Mouse (Mus musculus): Measurements from ENCODE around the gene Rgs3.

Gene Rgs3

DNA sequence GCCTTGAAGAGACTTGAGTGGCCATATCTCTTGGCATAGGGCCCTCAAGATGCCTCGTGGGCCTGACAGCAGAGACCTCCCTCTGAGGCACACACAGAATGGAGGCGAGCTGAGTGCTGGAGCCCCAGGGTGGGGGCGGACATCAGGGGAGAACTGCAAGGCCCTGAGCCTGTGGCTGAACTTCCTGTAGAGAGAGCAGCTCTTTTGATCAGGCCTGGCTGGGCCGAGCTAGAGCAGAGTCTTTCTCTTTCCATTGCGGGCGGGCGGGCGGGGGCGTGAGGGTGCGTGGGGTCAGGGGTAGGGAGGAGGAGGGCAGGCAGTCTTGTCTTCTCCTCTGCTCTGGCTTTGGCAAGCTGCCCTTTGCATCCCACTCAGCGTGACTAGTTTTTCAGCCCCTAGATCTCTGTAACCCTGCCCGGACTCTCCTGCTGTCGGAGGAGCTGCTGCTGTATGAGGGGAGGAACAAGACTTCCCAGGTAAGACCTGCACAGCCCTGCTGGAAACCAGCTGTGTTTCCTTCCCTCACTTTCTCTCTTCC, 74.5 kb downstream of the Rgs3 start:
- peak; percentile 60 for DNase-seq

DNA sequence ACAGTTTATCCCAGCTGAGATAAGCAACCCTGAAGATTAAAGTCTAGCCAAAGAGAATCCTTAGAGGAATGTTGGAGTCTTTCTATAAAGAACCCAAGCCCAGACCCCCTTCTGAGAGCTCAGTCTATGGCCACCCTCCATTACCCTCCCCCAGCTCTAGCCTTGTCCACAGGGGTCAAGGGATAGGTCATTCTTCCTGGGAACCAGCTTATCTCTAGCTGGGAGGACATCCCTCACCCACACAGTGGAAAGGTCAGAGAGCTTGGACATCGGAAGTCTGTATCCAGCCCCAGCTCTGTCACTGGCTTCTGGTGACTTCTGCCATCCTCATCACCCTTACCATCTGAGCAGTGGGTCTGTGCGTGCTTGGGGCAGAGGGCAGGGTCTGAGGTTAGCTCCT, 75.2 kb downstream of the Rgs3 start:
- DNase-seq, result no peak

DNA sequence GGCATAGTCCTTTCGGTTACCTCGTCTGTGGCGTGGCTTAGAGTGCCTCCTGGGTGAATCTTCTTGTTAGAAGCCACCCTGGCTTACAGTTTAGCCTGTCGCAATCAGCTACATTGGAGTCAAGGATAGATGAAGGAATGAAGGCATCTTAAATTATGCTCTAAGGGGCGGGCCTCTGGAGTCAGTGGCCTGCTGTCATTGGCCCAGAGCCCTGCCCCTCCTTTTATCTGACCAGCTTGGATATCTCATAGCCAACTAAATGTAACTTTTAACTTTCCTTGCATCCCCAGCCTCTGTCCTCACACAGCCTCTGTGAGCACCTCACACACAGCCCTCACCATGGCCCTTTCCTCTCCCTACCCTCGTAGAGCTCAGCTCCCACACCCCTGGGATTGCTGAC, 76.4 kb downstream of the Rgs3 start:
- DNase-seq, result no peak

DNA sequence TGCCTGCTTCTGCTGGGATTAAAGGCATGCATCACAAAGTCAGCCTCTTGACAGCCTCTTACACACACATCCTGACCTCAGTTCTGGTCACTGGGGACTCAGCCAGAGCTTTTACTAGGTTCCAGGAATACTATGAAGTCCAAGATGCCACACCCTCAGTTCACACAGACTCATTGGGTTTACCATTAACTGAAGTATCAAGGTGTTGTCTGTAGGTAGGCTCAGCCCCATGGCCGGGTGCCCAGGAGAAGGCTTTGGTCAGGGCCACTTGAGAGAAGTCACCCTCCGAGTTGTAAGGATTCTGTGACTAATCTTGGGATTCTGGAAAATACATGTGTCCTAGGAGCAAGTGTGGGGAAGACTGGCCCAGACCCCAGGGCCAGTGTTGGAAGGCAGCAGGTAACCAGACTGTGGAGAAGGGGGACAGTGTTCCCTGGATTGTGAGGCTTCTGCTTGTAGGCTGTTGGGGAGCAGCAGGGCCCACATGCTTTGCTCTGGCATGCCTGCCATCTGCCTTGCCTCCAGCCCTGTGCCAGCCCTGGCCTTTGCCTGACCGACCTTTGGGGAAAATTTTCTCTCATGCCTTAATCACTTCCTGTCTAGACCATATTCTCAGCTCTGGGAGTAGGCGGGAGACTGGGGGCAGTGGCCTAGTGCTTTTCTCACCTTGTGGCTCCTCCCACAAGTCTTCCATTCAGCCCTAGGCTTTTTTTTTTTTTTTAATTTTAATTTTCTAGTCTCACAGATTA, 78.4 kb downstream of the Rgs3 start:
- no peak for DNase-seq

DNA sequence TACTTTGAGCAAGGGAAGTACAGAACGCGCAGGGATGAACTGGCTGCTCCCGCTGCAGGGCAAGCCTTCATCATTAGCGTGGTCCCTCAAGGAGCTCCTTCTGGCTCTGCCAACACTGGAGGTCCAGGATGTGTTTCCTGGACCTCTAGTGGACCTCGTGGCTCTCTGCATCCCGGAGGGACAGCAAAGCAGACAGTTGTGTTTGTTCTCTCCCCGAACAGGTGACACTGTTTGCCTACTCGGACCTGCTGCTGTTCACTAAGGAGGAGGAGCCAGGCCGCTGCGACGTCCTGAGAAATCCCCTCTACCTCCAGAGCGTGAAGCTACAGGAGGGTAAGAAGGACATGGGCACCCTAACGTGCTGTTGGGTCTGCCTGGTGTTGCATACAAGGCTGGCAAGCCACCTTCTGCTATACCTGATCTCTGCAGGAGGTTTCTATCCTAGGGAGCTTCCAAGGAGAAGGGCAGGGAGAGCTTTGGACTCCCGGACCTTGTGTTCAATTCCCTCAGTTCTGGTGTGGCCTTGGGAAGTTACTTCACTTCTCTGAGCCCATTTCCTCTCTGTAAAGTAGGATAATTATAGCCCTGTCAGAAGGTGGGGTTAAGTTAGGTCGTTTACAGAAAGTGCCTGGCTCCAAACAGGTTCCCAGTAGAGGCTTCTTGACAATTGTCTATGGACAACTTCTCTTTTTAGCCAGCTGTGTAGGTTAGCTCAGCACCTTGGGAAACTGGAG, 81.0 kb downstream of the Rgs3 start:
- DNase-seq, result no peak

DNA sequence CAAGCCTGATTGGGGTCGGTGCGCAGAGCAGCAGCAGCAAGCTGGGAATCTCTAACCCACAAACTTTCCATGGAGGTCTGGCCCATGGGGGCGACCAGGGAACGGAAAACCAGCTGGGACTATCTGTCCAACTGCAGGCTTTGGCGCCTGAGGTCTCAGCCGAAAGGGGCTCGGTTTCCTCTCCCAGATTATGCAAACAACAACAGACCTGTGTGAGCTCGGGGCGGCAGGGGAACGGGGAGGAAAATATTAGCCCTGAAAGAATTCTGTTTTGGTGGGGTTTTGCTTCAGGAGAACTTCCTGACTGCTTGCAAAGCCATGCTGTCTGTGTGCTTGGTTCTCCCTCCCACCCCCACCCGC, 81.6 kb downstream of the Rgs3 start:
- no peak for DNase-seq

DNA sequence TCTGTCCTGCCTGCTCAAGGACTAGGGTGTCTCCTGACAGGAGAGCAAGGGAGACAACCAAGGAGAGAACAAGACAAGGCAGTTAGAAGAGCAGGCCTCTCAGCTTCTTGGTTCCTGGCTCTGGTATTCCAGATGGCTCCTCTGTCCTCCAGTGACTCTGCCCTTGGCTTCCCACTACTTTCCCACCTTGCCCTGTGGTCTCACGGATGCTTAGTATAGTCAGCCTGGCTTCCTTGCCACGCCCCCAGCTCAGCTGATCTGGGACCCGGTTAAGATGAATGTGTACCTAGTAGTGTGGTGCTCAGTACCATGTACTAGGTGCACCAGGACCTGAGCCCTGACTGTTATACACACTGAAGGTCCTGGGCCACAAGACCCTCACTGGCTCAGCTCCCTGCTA, 82.0 kb downstream of the Rgs3 start:
- peak; percentile 13 for DNase-seq

DNA sequence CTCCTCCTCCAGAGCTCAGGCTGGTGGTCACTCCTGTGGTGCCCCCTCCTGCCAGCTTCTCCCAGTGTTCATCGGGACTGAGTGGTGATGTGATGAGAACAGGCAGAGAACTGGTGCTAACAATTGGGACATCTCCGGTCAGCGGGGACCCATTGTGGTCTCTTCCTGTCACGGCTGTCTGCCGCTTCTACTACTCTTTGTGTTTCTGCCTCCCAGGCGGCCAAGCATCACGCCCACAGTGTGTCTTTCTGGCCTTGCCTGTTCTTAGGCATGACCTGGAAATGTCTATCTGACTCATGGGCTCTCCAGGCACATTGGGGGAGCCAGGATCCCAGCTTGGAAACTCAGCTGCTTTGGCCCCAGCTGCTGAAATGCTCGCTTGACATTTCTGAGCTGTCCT, 83.8 kb downstream of the Rgs3 start:
- DNase-seq, result peak; percentile 58

DNA sequence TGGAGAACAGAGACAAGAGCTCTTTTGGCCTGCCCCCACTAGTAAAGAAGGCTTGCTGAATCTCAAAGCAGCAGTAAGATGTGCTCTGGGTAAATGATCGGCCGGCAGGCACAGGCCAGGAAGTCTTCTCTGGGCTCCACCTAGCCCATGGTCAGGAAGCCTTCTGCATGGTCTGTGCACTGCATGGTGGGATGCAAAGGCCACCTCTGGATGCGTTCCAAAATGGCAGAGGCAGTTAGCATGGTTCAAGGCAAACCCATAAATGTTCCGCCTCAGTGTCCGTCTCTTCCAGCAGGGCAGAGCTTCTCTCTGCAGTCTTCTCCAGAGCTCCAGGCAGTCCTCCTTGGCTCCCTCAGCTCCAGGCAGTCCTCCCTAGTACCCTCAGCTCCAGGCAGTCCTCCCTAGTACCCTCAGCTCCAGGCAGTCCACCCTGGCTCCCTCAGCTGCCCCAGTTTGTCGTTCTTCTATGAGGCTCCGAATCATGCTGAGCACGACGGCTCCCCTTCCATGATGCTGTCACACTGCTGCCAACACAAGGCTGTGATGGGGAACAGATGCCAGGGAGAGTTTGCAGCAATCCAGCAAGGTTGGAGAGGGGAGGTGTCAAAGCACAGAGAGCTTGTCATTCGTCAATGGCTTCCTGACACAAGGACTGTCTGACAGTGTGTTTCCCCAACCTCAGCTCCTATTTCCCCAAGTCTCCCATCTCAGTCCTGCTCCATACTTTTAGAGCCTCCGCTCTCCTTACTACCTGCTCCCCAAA, 84.6 kb downstream of the Rgs3 start:
- no peak for DNase-seq

DNA sequence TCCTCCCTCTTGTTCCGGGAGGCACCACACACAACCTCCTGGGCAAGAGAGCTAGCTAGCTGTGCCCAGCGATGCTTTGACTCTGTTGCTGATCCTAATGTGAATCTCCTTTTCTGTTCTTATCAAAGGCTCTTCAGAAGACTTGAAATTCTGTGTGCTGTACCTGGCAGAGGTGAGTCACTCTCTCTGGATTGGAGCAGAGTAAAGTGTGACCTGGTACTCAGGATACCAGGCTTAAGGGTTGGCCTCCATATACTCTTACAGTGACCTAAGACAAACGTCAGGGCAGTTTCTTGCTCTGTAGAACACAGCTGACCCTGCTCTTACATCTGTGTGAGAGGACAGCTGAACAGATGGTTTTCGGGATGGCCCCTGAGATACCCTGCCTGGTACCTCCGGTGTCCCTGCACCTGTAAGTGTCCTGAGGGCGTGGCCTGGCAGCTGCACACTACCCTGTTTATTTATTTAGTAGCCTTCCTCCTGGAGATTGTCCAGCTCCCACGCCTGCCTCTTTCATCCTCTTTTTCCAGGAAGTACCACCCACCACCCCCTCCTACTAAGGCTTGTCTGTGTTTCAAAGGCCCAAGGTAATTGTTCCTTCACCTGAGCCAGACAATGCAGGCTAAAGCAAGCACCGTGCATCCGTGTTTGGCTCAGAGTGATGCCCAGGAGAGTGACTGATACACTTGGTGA, 87.1 kb downstream of the Rgs3 start:
- no peak for DNase-seq

DNA sequence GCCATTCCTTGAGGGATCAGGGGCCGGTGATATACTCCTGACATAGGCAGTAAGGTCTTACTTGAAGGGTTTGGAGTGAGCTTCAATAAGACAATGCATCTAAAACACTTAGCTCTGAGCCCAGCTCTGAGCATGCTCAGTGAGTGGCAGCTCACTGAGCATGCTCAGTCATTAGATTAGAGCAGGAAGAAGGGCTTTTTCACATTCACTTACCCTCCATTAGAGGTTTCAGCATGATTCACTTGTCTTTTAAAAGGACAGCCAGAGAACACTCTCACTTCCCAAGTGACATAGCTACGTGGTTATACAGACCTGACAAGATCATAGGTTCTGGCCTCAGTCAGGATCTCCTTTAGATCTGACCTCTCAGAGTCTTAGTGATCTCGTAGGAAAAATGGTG, 89.2 kb downstream of the Rgs3 start:
- DNase-seq, result no peak

DNA sequence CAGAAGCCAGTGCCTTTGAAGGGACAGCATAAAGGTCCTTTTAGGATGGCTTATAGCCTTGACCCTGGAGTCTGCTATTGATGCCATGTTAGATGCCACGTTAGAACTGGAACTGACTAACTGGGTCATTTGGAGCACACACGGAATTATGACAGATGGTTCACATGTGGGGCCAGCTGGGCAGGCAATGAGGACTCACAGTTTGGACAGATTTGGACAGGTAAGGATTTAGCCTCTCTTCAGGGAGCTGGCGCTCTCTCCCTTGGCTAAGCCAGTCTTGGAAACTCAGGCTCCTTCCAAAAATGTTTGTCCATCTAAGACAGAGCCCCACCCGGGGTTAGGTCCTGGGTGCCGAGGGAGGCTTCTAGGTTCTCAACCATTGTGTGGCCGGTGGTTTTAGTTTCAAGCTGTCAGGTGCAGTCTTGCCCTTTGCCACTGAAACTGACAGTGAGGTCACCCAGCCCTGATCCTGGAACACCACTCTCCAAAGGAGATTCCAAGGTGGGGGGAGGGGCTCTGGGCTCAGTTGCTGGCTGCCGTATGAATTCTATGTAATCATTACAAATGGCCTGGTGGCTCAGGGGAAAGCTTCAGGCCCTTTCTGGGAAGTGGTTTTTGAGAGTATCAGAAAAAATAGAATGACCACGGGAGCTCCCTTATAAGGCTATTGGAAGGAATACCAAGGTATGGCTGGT, 90.0 kb downstream of the Rgs3 start:
- no peak for DNase-seq

DNA sequence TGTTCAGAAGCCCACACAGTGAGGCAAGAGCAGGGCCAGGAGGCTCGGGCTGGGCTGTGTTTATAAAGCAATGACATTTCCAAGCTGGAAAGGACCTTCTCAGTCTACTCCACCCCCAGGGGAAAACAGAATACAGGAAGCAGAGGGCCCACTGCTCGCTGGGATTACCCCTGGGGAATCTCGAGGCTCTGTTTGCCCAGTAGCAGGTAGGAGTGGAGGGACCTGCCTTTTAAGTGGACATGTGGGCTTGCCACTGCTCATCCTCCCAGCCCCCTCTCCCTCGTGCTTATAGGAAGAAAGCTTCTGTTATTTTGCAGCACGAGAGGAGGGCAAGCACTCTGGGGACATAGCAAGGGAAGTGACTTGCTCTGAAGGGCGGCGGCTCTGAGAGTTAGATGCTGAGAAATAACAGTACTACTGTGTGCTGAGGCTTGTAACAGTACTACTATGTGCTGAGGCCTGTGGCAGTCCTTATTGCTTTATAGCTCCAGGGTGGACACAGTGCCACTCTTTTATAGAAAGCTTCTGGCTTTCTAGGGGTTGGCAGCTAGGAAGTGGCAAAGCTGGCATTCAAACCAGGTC, 91.6 kb downstream of the Rgs3 start:
- no peak for DNase-seq

DNA sequence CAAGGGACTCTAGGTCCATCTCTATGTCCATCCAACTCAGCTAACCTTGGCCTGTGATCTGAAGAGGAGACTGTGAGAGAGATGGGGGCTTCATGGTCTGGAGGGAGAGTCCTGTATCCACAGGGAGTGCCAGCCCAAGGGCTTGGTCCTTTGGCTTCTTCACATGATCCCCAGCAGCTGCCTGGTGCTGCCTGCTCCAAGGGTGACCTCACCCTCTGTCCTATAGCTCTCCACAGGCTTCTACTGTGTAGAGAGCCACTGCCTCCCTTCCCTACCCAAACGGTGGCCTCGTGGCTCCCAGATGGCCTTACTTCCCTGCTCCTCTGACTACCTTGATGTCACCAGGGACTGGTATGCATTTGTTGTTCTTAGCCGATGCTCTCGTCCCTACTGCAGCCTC, 92.6 kb downstream of the Rgs3 start:
- no peak for DNase-seq

DNA sequence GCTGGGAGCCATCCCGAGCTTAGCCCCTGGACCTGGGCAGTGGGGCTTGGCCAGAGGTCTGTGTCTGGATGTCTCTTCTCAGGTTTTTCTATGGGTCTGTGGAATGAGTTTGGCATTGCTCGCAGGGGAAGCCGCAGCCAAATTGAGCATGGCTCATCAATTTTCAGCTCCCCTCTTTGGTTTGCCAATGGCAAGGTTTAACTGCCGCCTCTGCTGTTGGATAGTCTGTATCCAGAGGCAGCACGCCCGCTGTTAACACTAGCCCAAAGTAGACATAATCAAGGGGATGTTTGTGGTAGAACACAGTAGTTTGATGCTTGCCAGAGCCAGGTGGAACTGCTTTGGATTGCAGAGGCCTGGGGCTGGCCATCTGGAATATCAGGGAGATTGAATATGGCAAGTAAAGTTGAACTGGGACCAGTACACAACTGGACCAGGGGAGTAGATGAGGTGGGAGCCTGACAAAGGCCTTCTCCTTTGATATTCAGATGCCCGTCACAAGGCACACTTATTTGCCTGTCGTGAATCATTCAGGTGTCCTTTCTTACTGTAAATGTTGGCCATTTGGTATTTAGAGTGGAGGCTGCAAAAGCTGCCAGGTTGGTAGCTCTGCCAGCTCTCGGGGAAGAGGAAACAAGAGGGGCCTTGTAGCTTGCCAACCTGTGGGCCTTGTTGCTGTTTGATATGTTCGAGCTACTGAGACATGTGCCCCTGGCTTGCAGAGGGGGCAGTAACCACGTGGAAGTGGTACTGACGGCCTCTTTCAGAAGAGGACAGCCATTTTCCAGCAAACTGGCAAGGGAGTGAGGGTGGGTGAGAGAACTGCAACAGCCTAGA, 93.5 kb downstream of the Rgs3 start:
- DNase-seq, result no peak

DNA sequence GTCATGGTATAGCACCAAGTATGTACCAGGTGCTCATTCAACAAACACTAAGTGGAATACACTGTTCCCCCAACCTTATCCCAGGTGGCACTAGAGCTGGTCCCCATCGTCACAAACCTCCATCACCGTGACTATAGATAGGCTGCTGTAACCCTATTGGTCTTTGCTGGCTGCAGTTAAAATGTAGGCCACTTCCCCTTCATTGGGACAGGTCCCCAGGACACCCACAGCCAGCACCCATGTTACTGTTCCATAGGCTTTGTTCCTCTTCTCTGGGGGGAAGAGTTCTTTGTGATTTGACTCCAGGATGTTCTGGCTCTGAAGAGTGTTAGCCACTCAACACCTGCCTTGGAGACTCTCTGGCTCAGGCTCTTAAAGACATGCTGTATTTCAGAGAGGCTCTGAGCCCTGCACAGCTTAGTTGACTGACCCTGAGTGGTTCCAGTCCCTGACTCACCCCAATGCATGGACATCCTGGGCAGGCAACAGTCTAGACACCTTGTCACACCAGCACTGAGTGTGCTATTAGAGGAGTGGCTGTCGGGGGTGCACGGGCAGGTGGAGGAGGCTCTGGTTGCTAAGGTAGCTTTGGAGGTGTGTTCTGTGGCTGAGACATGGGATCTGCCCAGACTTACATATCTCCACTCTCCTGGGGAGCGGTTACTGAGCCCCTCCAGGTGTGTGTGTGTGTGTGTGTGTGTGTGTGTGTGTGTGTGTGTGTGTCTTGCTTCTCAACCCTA, 94.4 kb downstream of the Rgs3 start:
- no peak for DNase-seq

DNA sequence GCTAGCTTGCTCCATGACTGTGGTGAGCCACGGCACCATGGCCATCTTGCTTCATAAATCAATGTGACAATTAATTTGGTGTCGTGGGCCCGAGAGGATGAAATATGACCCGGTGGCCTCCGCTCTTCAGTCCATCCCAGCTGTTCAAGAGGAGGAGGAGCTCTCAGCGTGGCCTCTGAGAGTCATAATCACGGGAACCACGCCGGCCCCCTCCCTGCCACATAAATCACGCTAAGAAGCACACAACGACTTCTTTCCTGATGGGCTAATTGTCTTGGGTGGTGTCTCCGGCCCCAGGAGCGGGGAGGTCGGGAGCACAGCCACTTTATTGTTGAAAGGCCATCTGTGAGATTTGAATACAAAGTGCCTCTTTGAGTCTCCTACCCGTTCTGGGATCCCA, 99.6 kb downstream of the Rgs3 start:
- peak; percentile 89 for DNase-seq

DNA sequence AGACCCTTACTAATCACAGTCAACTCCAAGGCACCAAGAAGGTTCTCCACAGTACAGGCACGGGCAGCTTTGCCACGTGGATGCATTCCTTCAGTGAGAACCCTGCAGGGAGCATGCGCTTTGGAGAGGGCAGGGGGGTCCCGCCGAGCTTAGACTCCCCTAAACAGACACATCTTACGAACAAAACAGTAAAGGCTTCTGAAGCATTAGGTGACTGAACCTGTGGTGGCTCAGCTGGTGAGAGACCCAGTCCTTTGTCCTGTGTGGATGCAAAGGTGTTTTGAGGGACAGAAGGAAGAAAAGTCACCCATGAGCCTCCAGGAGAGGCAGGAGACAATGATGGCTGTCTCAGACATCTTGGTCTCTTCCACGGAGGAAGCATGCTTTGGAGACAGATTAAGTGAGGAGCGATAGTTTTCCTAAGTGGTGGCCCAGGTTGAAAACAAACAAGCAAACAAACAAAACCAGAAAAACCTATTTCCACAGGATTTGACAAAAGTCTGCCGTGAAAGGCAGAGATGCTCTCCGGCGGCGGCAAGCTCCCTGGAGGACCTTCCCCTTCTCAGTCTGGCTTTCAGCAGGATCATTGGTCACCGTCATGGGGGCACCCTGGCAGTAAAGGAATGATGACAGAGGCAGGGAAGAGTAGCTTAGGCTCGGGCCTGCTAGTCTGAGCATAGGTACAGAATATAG, 100.4 kb downstream of the Rgs3 start:
- no peak for DNase-seq

DNA sequence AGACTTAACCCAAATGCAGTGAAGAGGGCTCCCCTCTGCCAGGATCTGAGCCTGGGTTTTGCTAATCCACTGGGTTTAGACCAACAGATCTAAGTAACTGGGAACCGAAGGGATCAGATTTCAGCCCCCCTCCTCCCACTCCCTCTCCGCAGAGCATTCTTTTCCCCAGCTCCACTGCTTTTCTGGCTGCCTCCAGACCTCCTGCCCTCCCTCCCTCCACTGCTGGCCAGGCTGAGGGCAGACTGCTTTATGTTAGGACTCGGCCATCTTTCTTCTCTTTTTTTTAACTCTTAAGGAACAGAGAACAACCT, 100.9 kb downstream of the Rgs3 start:
- DNase-seq, result peak; percentile 82

DNA sequence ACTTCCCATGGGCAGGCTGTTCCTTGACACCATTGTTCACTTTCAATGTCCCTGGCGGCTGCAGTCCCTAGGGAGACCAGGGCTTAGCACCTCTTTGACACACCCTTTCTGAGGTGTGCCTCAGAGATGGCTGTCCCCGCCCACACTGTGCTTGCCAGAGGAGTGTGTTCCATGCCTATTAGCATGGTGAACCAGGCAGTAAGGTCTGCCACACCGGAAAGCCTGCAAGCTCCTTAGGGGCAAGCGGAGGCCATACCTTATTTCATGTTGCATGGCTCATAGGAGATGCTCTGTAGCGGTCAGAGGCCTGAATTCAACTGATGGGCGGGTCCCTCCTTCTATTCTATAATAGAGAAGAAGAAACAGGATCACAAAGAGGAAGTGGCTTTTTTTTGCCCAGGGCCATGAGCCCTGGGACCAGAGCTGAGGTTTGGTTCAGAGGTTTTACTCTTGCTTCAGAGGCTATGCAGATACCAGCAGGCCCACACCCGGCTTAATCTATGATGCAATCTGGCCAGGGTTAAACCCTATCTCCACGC, 101.7 kb downstream of the Rgs3 start:
- DNase-seq, result peak; percentile 42

Data from kidney, postnatal 10 days (tissue).